Mouse (Mus musculus) left cerebral cortex, adult 2 months (tissue): Measurements from ENCODE around the gene Zp1. TPM values are rescaled to one million over a fixed set of nuclear protein-coding genes. Genes with fewer than 3 reads are reported as not detected.
A peak's percentile ranks its signal among the peaks of the same experiment; 100 is the strongest.

Experiments used
- DNase-seq, 2 experiments: peaks; one replicate each; pipeline ENCODE4 v3.0.0; 2021 to 2022; ENCODE audit warnings: low spot score in 2 of 2, mixed read lengths in 1 of 2; ENCODE audit errors: extremely low spot score in 1 of 2
- H3K27ac ChIP-seq: fragments of 200-600 bp; 2 replicates; pipeline ENCODE4 v1.8.1; 2022
- H3K4me3 ChIP-seq: fragments of 200-600 bp; 2 replicates; pipeline ENCODE4 v1.8.1; 2022
- CTCF ChIP-seq: fragments of 200-600 bp; IDR thresholded peaks from 2 replicates; pipeline ENCODE4 v1.8.1; 2022; ENCODE audit warnings: antibody characterized with exemption, mild to moderate bottlenecking, moderate library complexity
- intact Hi-C: fragments of 180-260 bp; cut with DNase I; formaldehyde crosslinking; loops from one replicate; pipeline ENCODE4 v1.15.1; 2025
- total RNA-seq, 2 experiments: library from RNA; stranded (reverse); gene quantifications; 2 replicates each; pipeline ENCODE4 v1.2.3; 2021

Zp1 gene
- total RNA-seq, 2 experiments from 2014 or later: not detected

- Histone ChIP-seq H3K27ac (no peak overlapping the region), H3K4me3 (peak overlapping the region; percentile 93)
- no peak for DNase-seq
- no peak for TF ChIP-seq CTCF
- intact Hi-C loops: no loop called here
These were observed 23.6 kb downstream of the Zp1 start for GRCm38 (mm10) chr19:10896849-10897248.

GRCm38 (mm10) chr19:10895708-10896107 is 24.7 kb downstream of the Zp1 start:
- TF ChIP-seq CTCF: no peak

GRCm38 (mm10) chr19:10895016-10895528 is 25.4 kb downstream of the Zp1 start, which contains the start of gene Prpf19:
TSS of gene Prpf19 (plus strand) at chr19:10895231.
- intact Hi-C loops: loop anchor here (1.0 kb wide), 2 partner anchors 14 to 26 kb away; partner anchors contain the start of gene Tmem132a
- DNase-seq: peak; percentile 99
- peak within 1 kb of the TSS; percentile 93 for H3K4me3 ChIP-seq
- TF ChIP-seq CTCF: peak; percentile 19; the same call in 1 of the 2 replicates
- peak within 1 kb of the TSS; percentile 89 for H3K27ac ChIP-seq

More at GRCm38 (mm10) chr19:10895708-10896107, 24.7 kb downstream of the Zp1 start:
- intact Hi-C loops: loop anchor here (1.0 kb wide), 2 partner anchors 14 to 26 kb away; partner anchors contain the start of gene Tmem132a
- peak in 1 of 2 experiments; percentile 20 for DNase-seq
- peak overlapping the region; percentile 93 for H3K4me3 ChIP-seq
- H3K27ac ChIP-seq: peak overlapping the region; percentile 89

- Histone ChIP-seq H3K27ac (no peak overlapping the region), H3K4me3 (no peak overlapping the region)
- intact Hi-C loops: no loop called here
- no peak for TF ChIP-seq CTCF
- DNase-seq: no peak
These were observed 28.2 kb downstream of the Zp1 start for GRCm38 (mm10) chr19:10892201-10892600.

- DNase-seq: peak; percentile 89 to 91
- Histone ChIP-seq H3K27ac (peak within 1 kb of the TSS; percentile 94), H3K4me3 (peak within 1 kb of the TSS; percentile 73)
- peak; percentile 27 for TF ChIP-seq CTCF
- intact Hi-C loops: loop anchor here (1.0 to 2.0 kb wide), 2 partner anchors 14 to 167 kb away; partner anchors contain the start of gene Prpf19
These were observed 38.8 kb downstream of the Zp1 start, which contains the start of gene Tmem109 for GRCm38 (mm10) chr19:10881426-10882154. TSS of gene Tmem109 (minus strand) at chr19:10882001.

- TF ChIP-seq CTCF: no peak
- intact Hi-C loops: loop anchor here (1.0 to 2.0 kb wide), 2 partner anchors 14 to 166 kb away; partner anchors contain the start of gene Prpf19
- H3K4me3 ChIP-seq: peak overlapping the region; percentile 73
- no peak for DNase-seq
- H3K27ac ChIP-seq: peak overlapping the region; percentile 94
These were observed 39.4 kb downstream of the Zp1 start for GRCm38 (mm10) chr19:10880975-10881425.

- intact Hi-C loops: loop anchor here (2.0 kb wide), 1 partner anchor 166 kb away; no protein-coding TSS in a partner anchor
- Histone ChIP-seq H3K27ac (0 out of 2 replicates have a peak overlapping the region, but pooled peaks have one; percentile 10), H3K4me3 (peak overlapping the region; percentile 73)
- TF ChIP-seq CTCF: peak; percentile 43
- DNase-seq: peak in 1 of 2 experiments; percentile 32
These were observed 40.1 kb downstream of the Zp1 start for GRCm38 (mm10) chr19:10880085-10880974.

GRCm38 (mm10) chr19:10878201-10878837 is 42.1 kb downstream of the Zp1 start:
- intact Hi-C loops: no loop called here
- H3K27ac ChIP-seq: peak overlapping the region; percentile 69; the same call in 1 of the 2 replicates
- no peak for DNase-seq
- no peak overlapping the region for H3K4me3 ChIP-seq
- TF ChIP-seq CTCF: no peak

GRCm38 (mm10) chr19:10871328-10871961 is 49.0 kb downstream of the Zp1 start:
- Histone ChIP-seq H3K27ac (no peak overlapping the region), H3K4me3 (no peak overlapping the region)
- DNase-seq: no peak
- TF ChIP-seq CTCF: no peak
- intact Hi-C loops: no loop called here

GRCm38 (mm10) chr19:10870676-10871075 is 49.8 kb downstream of the Zp1 start:
- Histone ChIP-seq H3K4me3 (no peak overlapping the region), H3K27ac (no peak overlapping the region)
- DNase-seq: no peak
- no peak for TF ChIP-seq CTCF
- intact Hi-C loops: no loop called here
